Mouse (Mus musculus) bone marrow macrophage, adult 2 months (primary cell): ENCODE data around the gene Acad11.

Experiments
- CTCF ChIP-seq: IDR thresholded peaks from 2 replicates; pipeline ENCODE4 v1.5.1; 2012; ENCODE audit warnings: low read depth, mild to moderate bottlenecking, low read length, moderate library complexity
- POLR2A ChIP-seq: IDR thresholded peaks from 2 replicates; pipeline ENCODE4 v1.6.1; 2012; ENCODE audit warnings: mild to moderate bottlenecking, low read depth, low read length, borderline replicate concordance

GRCm38 (mm10) chr9:104099060-104099459 is 35.9 kb downstream of the Acad11 start:
- no peak for TF ChIP-seq CTCF
- no peak for TF ChIP-seq POLR2A
